Mouse (Mus musculus) heart, embryonic 10.5 days (tissue): ENCODE results near the gene Simc1. TPM values are rescaled to one million over a fixed set of nuclear protein-coding genes. Genes with fewer than 3 reads are reported as not detected.
"Not testable (repeated sequence)": the region's sequence is repeated elsewhere in the genome, so short reads cannot be mapped to it uniquely, and the experiment has no call there.

Experiments
- DNase-seq: peaks from one replicate; pipeline ENCODE4 v3.0.0-alpha.2; 2017; ENCODE audit warnings: low spot score
- H3K27ac ChIP-seq: fragments of 300-500 bp; sonication (generic); 2 replicates; pipeline ENCODE4 v1.5.1; 2016; ENCODE audit warnings: mild to moderate bottlenecking
- H3K27me3 ChIP-seq: fragments of 300-500 bp; sonication (generic); 2 replicates; pipeline ENCODE4 v1.6.1; 2016; ENCODE audit warnings: mild to moderate bottlenecking; ENCODE audit not compliant: poor library complexity, insufficient read depth, severe bottlenecking
- H3K36me3 ChIP-seq: fragments of 300-500 bp; sonication (generic); 2 replicates; pipeline ENCODE4 v1.6.1; 2016; ENCODE audit warnings: mild to moderate bottlenecking, moderate library complexity
- H3K4me1 ChIP-seq: fragments of 300-500 bp; sonication (generic); 2 replicates; pipeline ENCODE4 v1.6.1; 2016; ENCODE audit warnings: mild to moderate bottlenecking
- H3K4me3 ChIP-seq: fragments of 300-500 bp; sonication (generic); 2 replicates; pipeline ENCODE4 v1.5.1; 2016; ENCODE audit warnings: mild to moderate bottlenecking, moderate library complexity
- H3K9me3 ChIP-seq: fragments of 300-500 bp; sonication (generic); 2 replicates; pipeline ENCODE4 v1.6.1; 2016; ENCODE audit warnings: mild to moderate bottlenecking, moderate library complexity
- WGBS: fragments of 180-500 bp; shearing (Covaris S2); methylation state at CpG from one replicate; pipeline ENCODE4 v1.1.7; 2016; 5-methylcytosine and 5-hydroxymethylcytosine counted together
- polyA plus RNA-seq: library from polyadenylated mRNA; unstranded; fragments of >200 nt; fragmentation: Nextera tagmentation; extraction: Ambion mirVana; gene quantifications from 2 replicates; pipeline ENCODE4 v1.2.1, GENCODE M21; 2016

Gene Simc1
- 5.9 and 10.4 TPM in 2 replicates for polyA plus RNA-seq

DNA sequence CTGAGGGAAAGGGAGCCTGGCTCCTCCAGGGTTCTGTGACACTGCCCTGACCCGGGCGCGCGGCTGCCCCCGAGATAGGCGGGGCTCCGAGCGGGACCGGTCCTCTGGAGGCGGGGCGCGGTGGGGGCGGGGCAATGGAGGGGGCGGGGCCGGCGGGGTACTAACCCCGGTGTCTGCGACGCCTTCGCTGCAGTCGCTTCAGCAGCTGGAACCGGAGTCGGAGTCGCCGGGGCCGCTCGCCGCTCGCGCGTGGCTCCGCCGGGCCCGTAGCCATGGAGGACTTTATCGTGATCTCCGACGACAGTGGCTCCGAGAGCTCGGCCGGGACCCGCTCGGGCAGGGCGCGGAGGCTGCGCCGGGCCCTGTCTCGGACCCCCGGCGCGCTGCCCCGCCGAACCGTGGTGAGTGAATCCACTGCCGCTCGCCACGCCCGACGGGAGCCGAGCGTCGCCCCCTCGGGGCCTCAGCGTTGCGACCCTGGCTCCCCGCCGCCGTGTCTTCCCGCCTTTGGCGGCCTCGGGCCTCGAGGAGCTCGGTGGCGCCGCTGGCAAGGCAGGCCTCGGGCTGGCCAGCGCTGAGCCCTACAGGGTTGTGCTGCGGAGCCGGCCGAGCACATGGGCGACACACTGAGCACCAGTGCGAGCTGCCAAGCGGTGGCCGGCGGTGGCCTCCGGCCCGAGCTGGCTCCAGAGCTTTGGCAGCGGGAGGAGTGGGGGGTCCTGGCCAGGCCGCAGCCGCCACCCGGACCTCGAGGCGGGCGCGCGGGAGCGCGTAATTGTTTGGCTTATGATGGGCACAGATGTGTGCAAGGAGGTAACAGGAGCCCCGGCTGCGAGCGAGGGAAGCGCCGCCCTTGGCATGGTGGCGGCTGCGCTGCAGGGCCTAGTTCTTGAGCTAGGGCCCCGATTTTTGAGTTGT is at the start of gene Simc1:
TSS of gene Simc1 (plus strand) at position 176 of the 918 bp plus-strand sequence.
- Histone ChIP-seq H3K4me1 (peaks cover 22% of the 10 kb centered on the region), H3K9me3 (no peaks in the 10 kb centered on the region), H3K4me3 (peak within 1 kb of the TSS; percentile 81), H3K27ac (peak within 1 kb of the TSS; percentile 91), H3K27me3 (0 out of 2 replicates have a peak, but pooled peaks cover 8% of the 10 kb centered on the region), H3K36me3 (no peaks in the 10 kb centered on the region)
- peak; percentile 94 for DNase-seq
- under 1% methylated on average over 105 of the region's 105 CpGs for WGBS

DNA sequence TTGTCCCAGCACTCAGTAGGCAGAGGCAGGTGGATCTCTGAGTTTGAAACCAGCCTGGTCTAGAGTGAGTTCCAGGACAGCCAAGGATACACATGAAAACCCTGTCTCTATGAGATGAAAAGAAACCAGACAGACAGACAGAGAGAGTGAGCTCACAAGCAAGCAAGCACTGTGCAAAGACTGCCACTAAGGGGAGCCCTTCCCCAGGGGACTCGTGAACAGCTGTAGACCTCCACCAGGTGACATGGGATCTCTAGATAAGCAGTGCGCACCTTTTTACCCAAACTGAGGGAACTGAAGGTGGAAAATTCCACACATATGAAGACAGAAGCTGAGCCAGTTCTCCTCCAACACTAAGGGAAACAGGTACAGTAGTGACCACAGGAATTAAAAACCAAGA is 46.5 kb upstream of the Simc1 start:
- no peaks in the 10 kb centered on the region for H3K9me3 ChIP-seq
- H3K36me3 ChIP-seq = peaks cover 78% of the 10 kb centered on the region
- no peak overlapping the region for H3K27ac ChIP-seq
- WGBS = 74% methylated on average over 2 of the region's 2 CpGs
- no peaks in the 10 kb centered on the region for H3K27me3 ChIP-seq
- DNase-seq = no peak
- no peak overlapping the region for H3K4me3 ChIP-seq
- no peaks in the 10 kb centered on the region for H3K4me1 ChIP-seq

DNA sequence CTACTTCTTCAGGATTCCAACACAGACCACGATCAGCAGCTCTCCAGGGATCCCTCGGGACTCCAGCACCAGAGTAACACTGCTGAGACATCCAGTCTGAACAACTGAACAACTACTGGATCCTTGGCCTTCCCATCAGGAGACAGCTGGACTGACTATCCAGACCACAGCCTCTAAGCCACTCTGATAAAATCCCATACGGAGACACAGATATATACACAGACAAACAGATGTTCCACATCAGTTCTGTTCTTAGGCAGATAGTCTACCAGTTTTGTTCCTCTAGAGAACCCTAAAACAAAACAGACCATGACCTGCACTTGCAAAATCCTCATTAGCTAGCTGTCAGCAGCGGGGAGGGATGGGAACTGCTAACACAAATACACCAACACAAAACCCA is 44.3 kb upstream of the Simc1 start:
- Histone ChIP-seq H3K9me3 (no peaks in the 10 kb centered on the region), H3K4me1 (no peaks in the 10 kb centered on the region), H3K27ac (no peak overlapping the region), H3K27me3 (no peaks in the 10 kb centered on the region), H3K4me3 (no peak overlapping the region), H3K36me3 (peaks cover 97% of the 10 kb centered on the region)
- WGBS = 87% methylated on average over 4 of the region's 4 CpGs
- no peak for DNase-seq

DNA sequence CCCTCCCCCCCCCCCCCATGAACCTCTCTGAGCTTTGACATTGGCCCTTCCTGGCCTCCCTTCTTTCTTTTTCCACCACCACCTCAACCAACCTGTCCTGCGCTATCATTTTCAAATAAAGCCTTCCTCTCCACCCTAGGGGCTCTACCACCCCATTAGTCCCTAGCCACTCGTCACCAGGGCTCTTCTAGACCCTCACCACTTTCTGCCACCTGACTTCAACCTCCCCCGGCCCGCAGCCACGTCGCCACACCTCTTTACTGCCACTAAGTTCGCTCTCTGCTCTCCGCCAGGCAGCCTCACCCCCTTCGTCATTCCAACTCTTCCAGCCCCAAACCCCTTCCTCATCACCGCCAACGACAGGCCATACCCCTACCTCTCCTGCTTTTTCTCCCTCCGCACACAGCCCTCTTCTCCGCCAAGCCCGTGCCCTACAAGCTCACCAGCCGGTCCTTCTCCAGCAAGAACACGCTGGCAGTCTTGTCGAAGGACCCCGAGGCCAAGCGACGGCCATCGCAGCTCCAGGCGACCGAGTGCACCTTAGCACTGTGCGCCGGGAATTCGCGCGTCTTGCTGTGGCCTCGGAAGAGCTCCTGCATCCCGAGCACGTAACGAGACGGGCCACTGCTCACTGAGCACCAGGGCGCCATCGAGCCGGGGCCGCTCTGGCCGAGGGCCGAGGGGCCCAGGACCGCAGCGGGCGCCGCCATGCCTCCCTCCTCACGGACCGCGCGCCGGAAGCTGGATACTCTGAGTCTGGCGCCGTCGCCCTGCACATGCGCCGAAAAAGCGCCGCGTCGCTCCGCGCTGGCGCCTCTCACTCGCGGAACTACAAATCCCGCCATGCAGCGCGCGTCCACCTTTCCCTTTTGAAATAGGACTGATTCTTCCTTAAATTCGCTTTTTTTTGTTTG is 35.2 kb upstream of the Simc1 start, which contains the start of gene Thoc3:
TSS of gene Thoc3 (minus strand) at position 752 of the 914 bp plus-strand sequence.
- Histone ChIP-seq H3K9me3 (no peaks in the 10 kb centered on the region), H3K4me3 (peak within 1 kb of the TSS; percentile 99), H3K36me3 (peaks cover 44% of the 10 kb centered on the region), H3K4me1 (peaks cover 9% of the 10 kb centered on the region), H3K27me3 (no peaks in the 10 kb centered on the region; the same call in 1 of the 2 replicates), H3K27ac (peak within 1 kb of the TSS; percentile 94)
- WGBS = under 1% methylated on average over 67 of the region's 67 CpGs
- DNase-seq = peak; percentile 95

DNA sequence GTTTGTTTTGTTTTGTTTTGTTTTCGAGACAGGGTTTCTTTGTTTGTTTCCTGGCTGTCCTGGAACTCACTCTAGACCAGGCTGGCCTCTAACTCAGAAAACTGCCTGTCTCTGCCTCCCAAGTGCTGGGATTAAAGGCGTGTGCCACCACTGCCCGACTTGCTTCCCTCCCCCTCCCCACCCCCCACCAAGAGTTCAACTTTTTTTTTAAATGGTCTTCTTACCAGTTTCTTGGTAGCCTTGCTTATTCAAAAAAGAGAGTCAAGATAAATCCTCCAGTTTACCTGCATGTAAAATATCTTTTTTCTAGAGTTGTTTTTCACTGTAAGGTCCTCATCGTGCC is 34.6 kb upstream of the Simc1 start:
- H3K27me3 ChIP-seq = no peaks in the 10 kb centered on the region; the same call in 1 of the 2 replicates
- no peak for DNase-seq
- peaks cover 9% of the 10 kb centered on the region for H3K4me1 ChIP-seq
- WGBS = 13% methylated on average over 4 of the region's 4 CpGs
- peaks cover 38% of the 10 kb centered on the region for H3K36me3 ChIP-seq
- H3K9me3 ChIP-seq = no peaks in the 10 kb centered on the region
- H3K27ac ChIP-seq = peak overlapping the region; percentile 94
- H3K4me3 ChIP-seq = peak overlapping the region; percentile 99

DNA sequence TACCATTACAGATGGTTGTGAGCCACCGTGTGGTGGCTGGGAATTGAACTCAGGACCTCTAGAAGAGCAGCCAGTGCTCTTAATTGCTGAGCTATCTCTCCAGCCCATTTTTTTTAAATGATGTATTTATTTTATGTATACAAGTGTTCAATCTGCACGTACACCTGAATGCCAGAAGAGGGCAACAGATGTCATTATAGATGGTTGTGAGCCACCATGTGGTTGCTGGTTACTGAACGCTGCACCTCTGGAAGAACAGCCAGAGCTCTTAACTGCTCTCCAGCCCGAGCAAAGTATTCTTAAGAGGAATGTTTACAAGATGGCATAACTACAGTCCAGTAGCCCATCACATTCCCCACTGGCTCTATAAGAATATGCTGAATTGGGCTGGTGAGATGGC is 31.6 kb upstream of the Simc1 start:
- H3K4me1 ChIP-seq = peaks cover 9% of the 10 kb centered on the region
- no peaks in the 10 kb centered on the region for H3K9me3 ChIP-seq
- WGBS = 77% methylated on average over 4 of the region's 4 CpGs
- DNase-seq = no peak
- no peak overlapping the region for H3K27ac ChIP-seq
- H3K27me3 ChIP-seq = peaks cover 5% of the 10 kb centered on the region; the same call in 1 of the 2 replicates
- H3K36me3 ChIP-seq = peaks cover 8% of the 10 kb centered on the region
- H3K4me3 ChIP-seq = no peak overlapping the region

DNA sequence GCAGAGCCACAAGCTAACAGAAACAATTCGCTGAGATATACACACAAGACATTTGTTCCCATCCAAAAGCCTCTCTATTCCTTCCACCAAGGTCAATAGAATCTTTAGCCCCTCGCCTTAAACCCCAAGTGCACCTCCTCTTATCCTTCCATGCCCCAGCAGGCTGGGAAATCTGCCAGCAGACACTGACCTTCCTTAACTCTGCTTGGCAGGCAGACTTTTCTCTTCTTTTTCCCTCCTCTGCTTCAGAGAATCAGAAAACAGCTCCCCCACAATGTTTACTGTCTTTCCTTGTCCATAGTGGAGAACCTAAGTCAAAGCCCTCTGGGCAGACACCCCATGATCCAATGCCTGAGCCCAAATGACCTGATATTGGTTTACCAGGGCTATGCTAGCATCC is 28.6 kb upstream of the Simc1 start:
- WGBS = 60% methylated on average over 2 of the region's 2 CpGs
- H3K36me3 ChIP-seq = no peaks in the 10 kb centered on the region
- H3K4me1 ChIP-seq = no peaks in the 10 kb centered on the region
- H3K27ac ChIP-seq = no peak overlapping the region
- no peak overlapping the region for H3K4me3 ChIP-seq
- no peak for DNase-seq
- peaks cover 14% of the 10 kb centered on the region for H3K27me3 ChIP-seq
- no peaks in the 10 kb centered on the region for H3K9me3 ChIP-seq

DNA sequence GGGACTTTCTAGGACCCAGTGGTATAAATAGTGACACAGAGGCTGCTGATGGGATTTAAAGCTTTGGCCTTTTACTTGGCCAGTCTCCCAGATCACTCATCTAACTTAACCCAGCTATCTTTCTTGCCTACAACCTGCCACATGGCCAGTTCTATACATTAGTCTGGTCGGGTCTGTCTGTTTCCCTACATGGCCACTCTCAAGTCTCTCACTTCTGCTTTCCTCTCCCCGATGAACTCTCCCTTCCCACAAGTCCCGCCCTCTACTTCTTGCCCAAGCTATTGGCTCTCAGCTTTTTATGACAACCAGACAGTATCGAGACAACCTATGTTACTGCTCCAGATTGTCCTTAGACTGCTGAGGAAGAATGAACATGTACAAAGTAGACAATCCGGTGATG is 27.9 kb upstream of the Simc1 start:
- H3K9me3 ChIP-seq = no peaks in the 10 kb centered on the region
- H3K27me3 ChIP-seq = peaks cover 17% of the 10 kb centered on the region
- H3K4me1 ChIP-seq = no peaks in the 10 kb centered on the region
- WGBS = 76% methylated on average over 5 of the region's 5 CpGs
- H3K27ac ChIP-seq = no peak overlapping the region
- H3K4me3 ChIP-seq = no peak overlapping the region
- no peak for DNase-seq
- H3K36me3 ChIP-seq = no peaks in the 10 kb centered on the region

DNA sequence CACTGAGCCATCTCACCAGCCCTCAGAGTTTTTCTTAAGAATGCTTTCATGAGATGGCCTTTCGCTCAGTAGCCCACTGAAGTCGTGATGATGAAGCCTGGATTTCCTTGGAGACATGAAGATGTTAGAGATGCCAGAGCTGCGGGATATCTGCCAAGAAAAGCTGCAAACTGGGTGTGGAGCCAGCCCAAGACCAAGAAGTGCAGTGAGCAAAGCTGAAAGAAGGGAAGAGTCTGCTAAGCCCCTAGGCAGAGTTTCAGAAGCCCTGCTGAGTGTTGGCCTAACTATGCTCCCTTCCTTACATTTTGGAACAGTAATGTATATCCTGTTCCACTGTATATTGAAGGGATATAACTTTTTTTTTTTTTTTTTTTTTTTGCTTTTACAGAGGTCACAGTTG is 24.3 kb upstream of the Simc1 start:
- WGBS = 57% methylated on average over 3 of the region's 3 CpGs

DNA sequence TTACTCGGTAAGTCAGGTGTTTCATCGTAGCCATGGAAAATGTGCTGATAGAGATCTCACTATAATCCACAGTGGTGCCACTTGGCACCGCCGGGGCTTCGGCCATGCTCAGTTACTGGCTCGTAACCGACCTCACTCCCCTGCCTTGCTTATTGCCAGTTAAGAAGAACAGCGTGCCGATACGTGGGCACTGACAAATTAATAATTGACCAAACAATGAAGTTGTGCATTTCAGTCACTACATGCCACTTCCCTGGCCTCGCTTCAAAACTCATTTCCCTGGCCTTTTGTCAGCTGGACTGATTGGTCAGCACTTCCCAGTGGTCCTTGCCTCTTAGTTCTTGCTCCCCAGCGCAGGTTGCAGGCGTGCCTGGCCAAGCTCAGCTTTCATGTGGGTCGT is 22.1 kb upstream of the Simc1 start:
- Histone ChIP-seq H3K4me3 (no peak overlapping the region), H3K4me1 (no peaks in the 10 kb centered on the region), H3K36me3 (no peaks in the 10 kb centered on the region), H3K27ac (no peak overlapping the region), H3K27me3 (peaks cover 12% of the 10 kb centered on the region), H3K9me3 (no peaks in the 10 kb centered on the region)
- no peak for DNase-seq
- WGBS = 83% methylated on average over 14 of the region's 14 CpGs

More for the DNA sequence above, 24.3 kb upstream of the Simc1 start:
- Histone ChIP-seq H3K27ac (no peak overlapping the region), H3K36me3 (no peaks in the 10 kb centered on the region), H3K4me3 (no peak overlapping the region), H3K9me3 (no peaks in the 10 kb centered on the region), H3K27me3 (peaks cover 15% of the 10 kb centered on the region), H3K4me1 (no peaks in the 10 kb centered on the region)
- no peak for DNase-seq

DNA sequence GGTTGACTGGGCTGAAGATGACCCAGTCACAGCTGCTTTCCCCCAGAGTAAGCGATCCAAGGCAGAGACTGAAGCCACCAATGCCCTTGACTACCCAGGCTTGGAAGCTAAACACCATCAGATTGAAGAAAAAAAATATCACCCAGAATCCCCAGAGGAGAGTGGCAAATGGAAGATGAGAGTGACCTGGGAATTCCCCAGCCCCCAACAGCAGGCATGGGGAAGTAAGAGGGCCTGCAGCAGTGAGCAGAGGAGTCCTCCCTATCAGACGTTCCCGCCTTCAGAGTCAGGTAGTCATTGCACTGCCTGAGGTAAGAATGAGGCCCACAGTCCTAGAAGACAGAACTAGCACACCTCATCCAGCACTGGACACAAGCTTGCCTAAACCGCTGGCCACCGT is 13.2 kb upstream of the Simc1 start:
- DNase-seq = no peak
- Histone ChIP-seq H3K4me1 (no peaks in the 10 kb centered on the region), H3K27me3 (no peaks in the 10 kb centered on the region), H3K36me3 (no peaks in the 10 kb centered on the region), H3K4me3 (no peak overlapping the region), H3K9me3 (no peaks in the 10 kb centered on the region), H3K27ac (no peak overlapping the region)
- 76% methylated on average over 5 of the region's 5 CpGs for WGBS

DNA sequence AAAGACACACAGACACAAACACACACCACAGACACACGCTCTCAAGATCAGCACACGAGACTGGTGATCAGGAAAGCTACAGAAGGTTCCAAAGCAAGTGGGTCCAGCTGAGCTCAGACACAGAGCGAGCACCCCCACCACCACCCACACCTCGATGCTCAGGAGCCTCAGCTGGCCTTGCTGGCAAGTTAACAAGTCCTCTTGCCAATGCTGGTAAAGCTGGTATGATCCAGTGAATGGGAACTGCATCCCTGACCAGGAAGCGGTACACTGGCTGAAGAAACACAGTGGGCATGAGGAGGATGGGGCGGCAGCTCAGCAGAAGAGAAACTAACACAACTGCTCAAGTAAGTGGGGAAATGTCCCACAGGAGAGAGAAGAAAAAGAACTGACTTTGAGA is 12.2 kb upstream of the Simc1 start:
- Histone ChIP-seq H3K36me3 (no peaks in the 10 kb centered on the region), H3K4me3 (no peak overlapping the region), H3K9me3 (no peaks in the 10 kb centered on the region), H3K27ac (no peak overlapping the region), H3K27me3 (no peaks in the 10 kb centered on the region), H3K4me1 (no peaks in the 10 kb centered on the region)
- no peak for DNase-seq
- 80% methylated on average over 6 of the region's 6 CpGs for WGBS

DNA sequence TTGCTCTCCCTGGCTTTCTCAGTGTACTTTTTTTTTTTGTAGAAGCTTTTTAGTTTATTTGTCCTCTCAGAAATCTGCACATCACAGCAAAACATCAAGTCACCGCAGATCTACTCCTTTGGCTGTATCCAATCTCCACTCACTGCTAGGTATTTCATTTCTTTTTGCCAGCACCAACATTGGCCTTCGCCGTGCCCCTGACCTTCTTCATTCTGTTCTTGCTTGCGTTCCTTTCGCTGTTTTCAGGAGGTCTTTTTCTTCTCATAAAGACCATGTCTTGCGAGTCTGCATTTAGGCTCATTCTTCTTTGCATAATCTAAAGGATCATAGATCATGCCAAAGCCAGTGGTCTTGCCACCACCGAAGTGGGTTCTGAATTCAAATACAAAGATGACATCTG is 4.0 kb upstream of the Simc1 start:
- not testable (repeated sequence) for H3K27ac ChIP-seq, DNase-seq, H3K27me3 ChIP-seq, H3K4me3 ChIP-seq, H3K9me3 ChIP-seq, H3K36me3 ChIP-seq
- WGBS = 85% methylated on average over 7 of the region's 7 CpGs
- peaks cover 17% of the 10 kb centered on the region for H3K4me1 ChIP-seq
